Mouse (Mus musculus) midbrain, embryonic 15.5 days (tissue): ENCODE results near the gene Lcn12. TPM values are rescaled to one million over a fixed set of nuclear protein-coding genes. Genes with fewer than 3 reads are reported as not detected.

Experiments used
- ATAC-seq: fragments of 200-750 bp; cut with Nextera tagmentation; replicated peaks from 2 replicates; pipeline ENCODE4 v1.8.0; 2017; ENCODE audit warnings: moderate TSS enrichment
- H3K27ac ChIP-seq: fragments of 300-500 bp; sonication (generic); 2 replicates; pipeline ENCODE4 v1.5.1; 2015; ENCODE audit warnings: mild to moderate bottlenecking, inconsistent platforms
- H3K27me3 ChIP-seq: fragments of 300-500 bp; sonication (generic); replicated peaks from 2 replicates; pipeline ENCODE4 v1.6.1; 2015; ENCODE audit warnings: inconsistent platforms
- H3K36me3 ChIP-seq: fragments of 300-500 bp; sonication (generic); replicated peaks from 2 replicates; pipeline ENCODE4 v1.6.1; 2015; ENCODE audit warnings: inconsistent platforms
- H3K4me1 ChIP-seq: fragments of 300-500 bp; sonication (generic); 2 replicates; pipeline ENCODE4 v1.6.1; 2015; ENCODE audit warnings: inconsistent platforms
- H3K4me2 ChIP-seq: fragments of 300-500 bp; sonication (generic); 2 replicates; pipeline ENCODE4 v1.6.1; 2015; ENCODE audit warnings: inconsistent platforms, mild to moderate bottlenecking, moderate library complexity
- H3K4me3 ChIP-seq: fragments of 300-500 bp; sonication (generic); 2 replicates; pipeline ENCODE4 v1.5.1; 2015; ENCODE audit warnings: mild to moderate bottlenecking, inconsistent platforms
- H3K9ac ChIP-seq: fragments of 300-500 bp; sonication (generic); 2 replicates; pipeline ENCODE4 v1.6.1; 2015; ENCODE audit warnings: mild to moderate bottlenecking, inconsistent platforms
- H3K9me3 ChIP-seq: fragments of 300-500 bp; sonication (generic); 2 replicates; pipeline ENCODE4 v1.6.1; 2016; ENCODE audit warnings: inconsistent platforms
- WGBS: fragments of 180-500 bp; shearing (Covaris S2); methylation state at CpG from one replicate; pipeline ENCODE4 v1.1.7; 2015; ENCODE audit warnings: mixed read lengths; 5-methylcytosine and 5-hydroxymethylcytosine counted together
- microRNA-seq: library from miRNA; unstranded; fragments of <30 nt; microRNA quantifications from one replicate; pipeline ENCODE4, GENCODE M21; 2016
- polyA plus RNA-seq: library from polyadenylated mRNA; unstranded; fragments of >200 nt; fragmentation: Nextera tagmentation; extraction: Ambion mirVana; gene quantifications from 2 replicates; pipeline ENCODE4 v1.2.1, GENCODE M21; 2015

The Lcn12 gene
- polyA plus RNA-seq, 1 experiment from 2014 or later: not detected

GRCm38 (mm10) chr2:25442682-25443081, 51.0 kb downstream of the Lcn12 start:
- Histone ChIP-seq H3K4me1 (no peaks in the 10 kb centered on the region), H3K27ac (no peak overlapping the region), H3K9me3 (no peaks in the 10 kb centered on the region), H3K4me2 (no peak overlapping the region), H3K9ac (no peak overlapping the region), H3K27me3 (no peaks in the 10 kb centered on the region), H3K36me3 (peaks cover 81% of the 10 kb centered on the region), H3K4me3 (no peak overlapping the region)
- ATAC-seq: no peak
- 95% methylated on average over 14 of the region's 14 CpGs for WGBS

- peaks cover 82% of the 10 kb centered on the region for H3K36me3 ChIP-seq
- no peaks in the 10 kb centered on the region for H3K9me3 ChIP-seq
- WGBS: 89% methylated on average over 20 of the region's 20 CpGs
Measured at GRCm38 (mm10) chr2:25441067-25441466, 52.6 kb downstream of the Lcn12 start.

More at GRCm38 (mm10) chr2:25441067-25441466, 52.6 kb downstream of the Lcn12 start:
- Histone ChIP-seq H3K27ac (no peak overlapping the region), H3K27me3 (no peaks in the 10 kb centered on the region), H3K4me3 (no peak overlapping the region), H3K4me1 (no peaks in the 10 kb centered on the region), H3K9ac (no peak overlapping the region), H3K4me2 (no peak overlapping the region)
- ATAC-seq: no peak

Small RNAs within 50 kb of the gene (microRNA-seq; reads per million reads assigned to microRNA genes)
- gene Mir3087: not detected

Other genes starting within 250 kb of the Lcn12 start
- 6.2 and 8.4 TPM in 2 replicates for gene AL732309.1, start 247.0 kb downstream of the Lcn12 start, polyA plus RNA-seq
- 13.8 and 15.4 TPM in 2 replicates for gene Tmem203, start 238.5 kb downstream of the Lcn12 start, polyA plus RNA-seq
- gene Tprn, start 231.3 kb downstream of the Lcn12 start, polyA plus RNA-seq: 16.7 and 16.9 TPM in 2 replicates
- 186 and 197 TPM in 2 replicates for gene Ssna1, start 221.5 kb downstream of the Lcn12 start, polyA plus RNA-seq
- gene Anapc2, start 221.4 kb downstream of the Lcn12 start, polyA plus RNA-seq: 153 and 157 TPM in 2 replicates
- gene Tmem210, start 205.8 kb downstream of the Lcn12 start, polyA plus RNA-seq: not detected in 2 replicates
- gene Lrrc26, start 204.0 kb downstream of the Lcn12 start, polyA plus RNA-seq: 0.14 and 0.23 TPM in 2 replicates
- 49.1 and 51.5 TPM in 2 replicates for gene Grin1, start 174.7 kb downstream of the Lcn12 start, polyA plus RNA-seq
- 44.3 and 50.3 TPM in 2 replicates for gene Man1b1, start 161.6 kb downstream of the Lcn12 start, polyA plus RNA-seq
- gene Dpp7, start 137.6 kb downstream of the Lcn12 start, polyA plus RNA-seq: 23.8 and 25.8 TPM in 2 replicates
- 5.6 and 5.9 TPM in 2 replicates for gene Uap1l1, start 128.2 kb downstream of the Lcn12 start, polyA plus RNA-seq
- 11.1 and 14.7 TPM in 2 replicates for gene Sapcd2, start 121.6 kb downstream of the Lcn12 start, polyA plus RNA-seq
- gene Entpd2, start 98.0 kb downstream of the Lcn12 start, polyA plus RNA-seq: 2.7 and 3.3 TPM in 2 replicates
- 498 and 520 TPM in 2 replicates for gene Npdc1, start 94.6 kb downstream of the Lcn12 start, polyA plus RNA-seq
- 0.17 and 0.41 TPM in 2 replicates for gene Fut7, start 70.6 kb downstream of the Lcn12 start, polyA plus RNA-seq
- gene Abca2, start 65.2 kb downstream of the Lcn12 start, polyA plus RNA-seq: 16.4 and 17.6 TPM in 2 replicates
- 3.3 and 3.9 TPM in 2 replicates for gene Clic3, start 37.1 kb downstream of the Lcn12 start, polyA plus RNA-seq
- gene Paxx, start 32.8 kb downstream of the Lcn12 start, polyA plus RNA-seq: 119 and 128 TPM in 2 replicates
- 822 and 843 TPM in 2 replicates for gene Ptgds, start 23.9 kb downstream of the Lcn12 start, polyA plus RNA-seq
- 147 and 151 TPM in 2 replicates for gene Fbxw5, start 6.8 kb upstream of the Lcn12 start, polyA plus RNA-seq
- 6.4 and 7.4 TPM in 2 replicates for gene C8g, start 7.8 kb upstream of the Lcn12 start, polyA plus RNA-seq
- gene Traf2, start 53.0 kb upstream of the Lcn12 start, polyA plus RNA-seq: 18.9 and 21.2 TPM in 2 replicates
- 352 and 378 TPM in 2 replicates for gene Edf1, start 63.9 kb upstream of the Lcn12 start, polyA plus RNA-seq
- gene Mamdc4, start 80.9 kb upstream of the Lcn12 start, polyA plus RNA-seq: 4.7 and 4.8 TPM in 2 replicates
- gene Phpt1, start 81.3 kb upstream of the Lcn12 start, polyA plus RNA-seq: 155 and 162 TPM in 2 replicates
- 13.8 and 14.1 TPM in 2 replicates for gene Ajm1, start 87.8 kb upstream of the Lcn12 start, polyA plus RNA-seq
- 71.3 and 75.7 TPM in 2 replicates for gene Rabl6, start 114.6 kb upstream of the Lcn12 start, polyA plus RNA-seq
- 0.18 and 0.28 TPM in 2 replicates for gene Ccdc183, start 123.8 kb upstream of the Lcn12 start, polyA plus RNA-seq
- gene Tmem141, start 128.1 kb upstream of the Lcn12 start, polyA plus RNA-seq: 55.4 and 56.4 TPM in 2 replicates
- 3.5 and 4.6 TPM in 2 replicates for gene Fcna, start 134.1 kb upstream of the Lcn12 start, polyA plus RNA-seq
- gene Lcn8, start 159.2 kb upstream of the Lcn12 start, polyA plus RNA-seq: not detected in 2 replicates
- not detected in 2 replicates for gene Lcn5, start 164.0 kb upstream of the Lcn12 start, polyA plus RNA-seq
- gene Lcn6, start 182.9 kb upstream of the Lcn12 start, polyA plus RNA-seq: not detected in 2 replicates
- not detected in 2 replicates for gene Lcn10, start 188.8 kb upstream of the Lcn12 start, polyA plus RNA-seq
- gene Obp2a, start 206.1 kb upstream of the Lcn12 start, polyA plus RNA-seq: not detected in 2 replicates
- gene Bmyc, start 212.8 kb upstream of the Lcn12 start, polyA plus RNA-seq: 139 and 143 TPM in 2 replicates
- gene Obp2b, start 243.1 kb upstream of the Lcn12 start, polyA plus RNA-seq: not detected in 2 replicates